Mouse (Mus musculus): ENCODE measurements around the gene Dnajb6.
"Not testable (repeated sequence)": the region's sequence is repeated elsewhere in the genome, so short reads cannot be mapped to it uniquely, and the experiment has no call there.

Gene Dnajb6

DNA sequence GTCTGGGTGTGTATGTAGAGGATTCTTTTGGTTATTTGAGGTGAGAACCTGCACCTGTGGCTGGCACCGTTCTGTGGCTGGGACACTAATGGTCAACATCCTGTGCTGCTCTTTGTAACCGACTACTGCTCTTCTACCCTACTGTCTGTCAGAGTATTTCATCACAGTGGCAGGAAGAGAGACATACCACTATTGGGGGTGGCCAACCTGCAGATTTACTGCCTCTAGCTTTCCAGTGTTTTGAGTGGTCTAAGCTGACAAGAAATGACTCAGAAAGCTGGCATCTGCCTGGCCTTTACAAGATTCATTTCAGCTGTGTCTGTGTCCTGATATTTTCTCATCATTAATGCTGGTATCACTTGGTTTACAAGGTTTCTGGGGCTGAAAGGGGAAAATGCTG lies 36.5 kb downstream of the Dnajb6 start:
- DNase-seq: no peak

DNA sequence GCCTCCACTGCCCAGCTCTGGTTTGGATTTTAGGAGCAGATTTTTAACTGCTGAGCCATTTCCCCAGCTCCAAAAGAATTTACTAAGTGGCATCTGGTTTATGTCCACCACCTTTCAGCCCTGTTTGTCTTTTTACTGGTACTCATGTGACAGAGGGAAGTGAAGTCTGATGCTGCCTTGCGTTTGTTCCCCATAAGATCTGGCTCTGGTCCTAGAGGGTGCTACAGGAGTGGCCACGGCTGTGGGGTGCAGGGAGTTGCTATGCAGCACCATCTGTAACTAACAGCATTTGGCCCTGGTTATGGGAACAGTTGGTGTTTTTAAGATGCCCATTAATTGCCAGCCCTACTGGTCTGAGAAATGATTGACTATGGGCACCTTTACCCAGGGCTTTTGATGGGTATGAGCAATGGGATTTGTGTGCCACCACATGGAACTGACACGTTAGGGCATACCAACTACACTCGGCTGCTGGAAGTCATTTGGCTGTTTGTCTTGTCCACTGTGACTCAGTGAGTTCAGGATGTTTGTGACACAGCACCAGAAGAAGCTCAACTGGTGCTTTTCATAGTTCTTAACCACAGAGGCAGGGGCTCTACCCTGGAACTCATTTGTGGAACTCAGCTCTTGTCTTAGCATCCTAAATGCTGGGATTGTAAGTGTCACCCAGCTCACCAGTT lies 37.3 kb downstream of the Dnajb6 start:
- no peak for DNase-seq

DNA sequence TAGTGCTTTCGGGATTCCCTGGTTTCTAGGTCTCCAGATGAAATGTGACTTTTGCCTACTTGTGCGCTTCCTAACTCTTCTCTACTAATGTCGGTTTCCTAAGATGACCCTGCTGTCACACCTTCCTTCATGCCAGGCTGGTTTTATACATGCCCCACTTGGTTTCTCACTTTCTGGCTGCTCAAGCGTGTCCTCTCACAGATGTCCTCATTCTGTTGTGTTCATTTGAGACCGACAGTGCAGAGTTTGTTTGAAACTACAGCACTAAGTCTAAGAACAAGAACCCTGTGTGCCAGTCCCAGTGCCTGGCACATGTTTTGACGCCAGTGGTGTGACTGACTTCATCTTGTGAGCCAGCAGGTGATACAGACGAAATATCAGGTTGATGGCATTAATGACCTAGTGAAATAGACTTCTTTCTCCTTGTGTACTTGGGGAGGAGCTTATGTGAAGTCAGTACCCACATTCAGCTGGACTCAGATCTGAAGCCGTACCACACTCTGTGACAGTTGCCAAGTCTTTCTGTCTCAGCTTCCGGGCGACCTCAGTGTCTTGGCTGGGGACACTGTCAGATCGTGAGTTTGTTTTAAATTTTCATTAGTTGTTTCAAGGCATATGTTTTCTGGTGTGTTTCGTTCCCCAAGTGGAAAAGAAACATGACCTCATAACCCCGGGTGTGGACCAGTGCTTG lies 38.1 kb downstream of the Dnajb6 start:
- no peak for DNase-seq

DNA sequence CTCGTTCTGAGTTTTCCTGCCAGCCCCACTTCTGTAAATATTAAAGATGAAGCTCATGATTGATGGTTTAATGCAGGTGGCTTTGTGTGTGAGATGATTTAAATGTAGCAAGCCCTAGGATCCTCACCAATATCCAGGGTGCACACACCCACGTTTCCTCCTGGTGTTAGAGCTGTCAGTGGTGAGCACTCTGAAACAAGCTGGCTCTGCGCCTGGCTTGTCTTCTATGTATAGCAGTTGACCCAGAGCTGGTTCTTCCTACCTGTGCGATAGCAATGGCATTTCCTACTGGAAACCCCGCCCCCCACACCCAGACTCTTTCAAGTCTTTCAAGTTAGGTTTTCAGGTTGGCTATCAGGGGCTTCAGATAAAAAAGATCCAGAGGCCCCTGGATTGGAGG lies 39.9 kb downstream of the Dnajb6 start:
- DNase-seq: no peak

DNA sequence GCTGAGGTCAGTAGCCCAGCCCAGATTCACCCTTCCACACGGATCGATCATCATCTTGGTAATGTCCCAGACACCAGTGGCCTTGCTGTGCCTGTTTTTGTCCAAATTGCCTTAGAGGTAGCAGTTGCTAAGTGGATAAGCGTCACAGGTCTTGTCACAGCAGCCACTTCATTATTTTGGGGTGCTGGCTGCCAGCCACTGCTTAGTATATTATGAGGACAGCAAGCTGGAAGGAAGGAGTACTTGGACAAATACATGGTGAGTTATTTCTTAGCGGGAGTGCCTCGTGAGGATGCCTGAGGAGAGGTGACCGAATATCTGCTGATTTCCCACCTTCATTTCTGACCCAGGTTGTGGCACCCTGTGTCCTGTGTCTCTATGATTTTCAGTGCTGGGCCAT lies 42.5 kb downstream of the Dnajb6 start:
- no peak for DNase-seq

DNA sequence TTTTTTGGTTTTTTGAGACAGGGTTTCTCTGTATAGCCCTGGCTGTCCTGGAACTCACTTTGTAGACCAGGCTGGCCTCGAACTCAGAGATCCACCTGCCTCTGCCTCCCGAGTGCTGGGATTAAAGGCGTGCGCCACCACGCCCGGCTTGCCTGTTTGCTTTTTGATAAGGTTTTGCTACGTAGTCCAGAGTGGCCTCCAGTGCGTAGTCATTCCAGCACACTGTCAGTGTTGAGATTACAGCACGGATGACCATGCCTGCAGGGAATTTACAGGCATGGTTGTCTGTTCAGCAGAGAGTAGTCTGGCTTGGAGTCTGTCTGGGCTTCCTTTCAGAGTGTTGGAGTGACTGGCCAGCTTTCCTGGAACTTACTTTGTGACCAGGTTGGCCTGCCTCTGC lies 44.2 kb downstream of the Dnajb6 start:
- not testable (repeated sequence) for DNase-seq

DNA sequence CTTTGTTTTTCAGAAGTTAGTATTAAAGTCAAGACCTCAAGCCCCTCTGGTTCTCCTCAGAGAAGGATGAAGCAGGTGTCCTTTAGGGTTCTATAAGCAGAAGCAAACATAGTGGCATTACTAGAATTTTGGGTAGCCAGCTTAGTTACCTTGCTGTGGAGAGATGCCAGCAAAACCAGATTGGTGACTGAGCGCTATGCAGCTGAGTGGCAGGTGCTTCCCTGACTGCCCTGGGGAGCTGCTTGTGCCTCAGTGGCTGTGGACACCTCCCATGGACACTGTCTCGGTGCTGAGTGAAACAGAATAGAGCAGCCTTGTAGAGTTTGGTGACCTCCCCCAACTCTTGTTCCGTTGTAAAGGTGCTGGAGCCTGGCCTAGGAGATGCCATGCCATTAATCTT lies 46.8 kb downstream of the Dnajb6 start:
- DNase-seq: no peak

DNA sequence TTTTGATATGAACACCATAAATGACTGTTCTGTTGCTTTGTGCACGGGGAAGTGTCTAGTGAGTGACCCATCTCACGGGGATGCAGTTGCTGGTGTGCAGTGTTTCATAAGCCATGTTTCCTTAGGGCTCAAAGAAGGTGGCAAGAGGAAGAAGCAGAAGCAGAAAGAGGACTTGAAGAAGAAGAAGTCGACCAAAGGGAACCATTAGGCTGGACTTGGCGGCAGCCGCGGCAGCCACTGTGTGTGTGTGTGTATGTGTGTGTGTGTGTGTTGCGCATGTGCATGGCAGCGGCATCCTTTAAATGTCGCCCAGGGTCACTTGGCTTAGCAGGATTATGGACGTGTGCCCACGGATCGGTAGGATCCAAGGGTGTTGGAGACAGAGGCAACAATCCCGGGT lies 49.4 kb downstream of the Dnajb6 start:
- DNase-seq: not testable (repeated sequence)

DNA sequence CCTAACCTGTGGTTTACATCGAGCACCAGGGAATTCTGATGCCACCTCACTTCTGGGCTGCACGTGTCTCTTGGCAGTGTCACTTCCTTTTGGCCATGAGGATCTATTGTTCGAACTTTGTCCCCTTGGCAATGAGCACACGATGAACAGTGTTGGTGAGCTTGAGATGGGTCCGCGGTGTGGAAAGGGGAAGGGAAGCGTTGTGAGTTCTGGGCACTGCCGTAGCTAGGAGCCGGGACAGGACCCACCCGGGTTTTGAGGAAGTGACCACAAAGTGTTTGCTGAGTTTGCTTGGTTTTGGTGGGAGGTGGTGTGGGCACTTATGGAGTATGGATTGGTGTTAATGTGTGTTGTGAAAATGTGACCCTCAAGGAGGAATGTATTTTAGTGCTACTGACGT lies 50.5 kb downstream of the Dnajb6 start:
- not testable (repeated sequence) for DNase-seq

DNA sequence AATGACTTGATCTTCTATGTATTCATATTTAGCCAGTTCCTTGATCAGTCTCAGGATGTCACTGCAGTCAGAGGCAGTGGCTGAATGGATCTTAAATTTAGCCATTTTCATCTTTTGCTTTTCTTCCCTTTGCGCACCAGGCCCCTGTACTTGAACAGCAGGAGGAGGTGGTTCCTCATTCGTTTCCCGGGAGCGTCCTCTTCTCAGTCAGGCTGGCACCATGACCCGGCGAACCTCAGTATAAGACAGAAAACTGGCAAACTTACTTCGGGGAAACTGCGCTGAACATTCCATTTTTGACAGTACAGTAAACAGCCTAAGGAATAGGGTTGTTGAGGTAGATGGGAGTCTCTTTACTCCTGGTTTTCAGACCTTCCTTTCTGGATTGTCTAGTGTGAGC lies 59.4 kb downstream of the Dnajb6 start:
- not testable (repeated sequence) for DNase-seq

DNA sequence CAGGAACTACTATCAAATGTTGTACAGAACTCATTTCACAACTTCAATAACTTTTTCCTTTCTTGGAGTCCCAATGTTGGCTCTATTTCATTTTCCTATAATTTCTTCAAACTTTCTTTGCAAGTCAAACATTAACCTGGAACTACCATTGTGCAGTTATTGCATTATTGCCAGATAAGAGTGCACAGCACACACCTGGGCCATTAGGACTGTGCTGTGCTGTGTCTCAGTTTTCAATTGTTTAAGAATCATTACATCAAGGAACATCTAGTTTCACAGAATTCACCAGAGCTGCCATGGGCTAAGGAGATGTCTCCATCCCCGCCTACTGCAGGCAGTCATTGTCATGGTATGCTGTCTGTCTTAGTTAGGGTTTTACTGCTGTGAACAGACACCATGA lies 73.5 kb downstream of the Dnajb6 start:
- DNase-seq: no peak

DNA sequence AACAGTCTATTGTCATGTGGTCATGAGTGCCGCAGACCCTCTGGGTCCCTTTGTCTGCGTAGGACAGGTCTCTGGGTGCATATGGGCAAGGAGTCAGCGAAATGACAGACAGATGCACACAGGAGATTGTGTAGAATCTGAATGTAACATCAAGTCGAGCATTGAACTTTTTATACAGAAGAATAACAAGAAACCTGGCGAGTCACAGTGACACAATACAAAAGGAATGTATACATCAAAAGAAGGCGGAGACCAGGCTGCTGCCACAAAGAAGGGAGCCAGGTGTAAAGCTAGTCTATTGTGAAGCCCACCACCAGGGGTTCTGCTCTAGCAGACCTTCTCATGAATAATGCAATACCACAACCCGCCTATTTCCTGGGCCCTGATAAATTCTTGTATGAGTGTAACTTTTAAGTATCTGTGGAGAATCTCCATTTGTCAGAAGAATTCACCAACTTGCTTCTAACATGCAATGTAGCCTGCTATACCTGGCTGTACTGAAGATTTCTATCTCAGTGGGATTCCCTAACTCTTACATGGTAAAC lies 76.0 kb downstream of the Dnajb6 start:
- not testable (repeated sequence) for DNase-seq

DNA sequence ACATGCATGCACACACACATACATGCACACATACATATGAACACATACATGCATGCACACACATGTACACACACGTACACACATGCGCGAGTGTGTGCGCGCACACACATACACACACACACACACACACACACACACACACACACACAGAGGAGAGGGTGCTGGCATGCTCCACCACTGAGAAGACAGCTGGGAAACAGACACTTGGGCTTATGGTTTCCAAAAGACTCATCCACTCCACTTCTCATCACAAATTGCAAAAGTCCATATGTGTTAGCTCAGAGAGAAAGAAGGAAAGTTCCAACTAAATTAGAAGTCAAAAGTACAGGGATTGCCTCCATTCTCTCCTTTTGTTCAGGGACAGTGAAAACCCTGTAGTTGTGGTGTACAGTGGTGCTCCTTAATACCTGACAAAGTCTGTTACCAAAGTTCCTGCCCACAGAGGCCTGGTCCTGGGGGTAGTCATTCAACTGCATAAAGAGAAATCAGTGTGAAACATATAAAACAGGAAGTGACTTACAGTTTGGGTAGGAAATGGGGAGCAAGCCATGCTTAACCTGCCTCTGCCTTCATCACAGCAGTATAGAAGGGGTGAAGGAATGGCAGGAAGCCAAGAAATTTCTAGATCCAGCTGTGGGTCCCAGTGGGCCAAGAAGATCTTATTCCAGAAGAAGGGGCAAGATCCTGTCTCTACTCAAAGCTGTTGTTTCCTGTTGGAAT lies 81.2 kb downstream of the Dnajb6 start:
- no peak for DNase-seq

DNA sequence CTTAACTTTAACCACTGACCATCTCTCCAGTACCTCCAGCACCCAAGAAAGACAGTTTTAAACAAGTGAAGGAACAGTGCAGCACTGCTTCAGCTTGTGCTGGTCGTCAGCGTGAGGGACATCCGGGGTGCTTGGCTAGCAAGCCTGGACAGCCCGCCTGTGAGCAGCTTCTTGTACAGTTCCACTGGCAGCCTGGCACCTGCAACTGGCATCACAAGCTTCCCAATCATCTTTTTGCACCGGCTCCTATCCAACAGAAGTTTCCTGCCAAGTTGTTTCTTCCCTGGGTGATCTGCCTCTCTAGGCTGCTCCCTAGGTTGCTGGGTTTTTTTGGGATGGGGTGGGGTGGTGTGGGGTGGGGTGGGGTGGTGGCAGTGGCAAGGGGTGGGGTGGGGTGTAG lies 81.9 kb downstream of the Dnajb6 start:
- peak; percentile 40 for DNase-seq

DNA sequence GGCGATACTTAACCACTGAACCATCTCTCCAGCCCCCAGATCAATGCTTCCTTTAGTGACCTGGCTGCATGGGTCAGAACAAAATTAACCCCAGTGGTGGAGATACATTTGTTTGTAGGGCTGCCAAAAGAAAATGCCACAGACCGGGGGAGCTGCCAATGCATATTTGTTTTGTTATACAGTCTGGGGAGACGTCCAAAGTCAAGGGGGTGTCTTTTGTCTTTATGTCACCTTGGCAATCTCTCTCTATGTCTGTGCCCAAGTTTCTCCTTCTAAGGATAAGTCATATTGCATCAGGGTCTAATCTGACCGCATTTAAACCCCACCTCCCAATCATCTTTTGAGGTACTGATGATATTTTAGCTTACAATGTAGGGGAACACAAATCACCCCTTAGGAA lies 82.8 kb downstream of the Dnajb6 start:
- no peak for DNase-seq

DNA sequence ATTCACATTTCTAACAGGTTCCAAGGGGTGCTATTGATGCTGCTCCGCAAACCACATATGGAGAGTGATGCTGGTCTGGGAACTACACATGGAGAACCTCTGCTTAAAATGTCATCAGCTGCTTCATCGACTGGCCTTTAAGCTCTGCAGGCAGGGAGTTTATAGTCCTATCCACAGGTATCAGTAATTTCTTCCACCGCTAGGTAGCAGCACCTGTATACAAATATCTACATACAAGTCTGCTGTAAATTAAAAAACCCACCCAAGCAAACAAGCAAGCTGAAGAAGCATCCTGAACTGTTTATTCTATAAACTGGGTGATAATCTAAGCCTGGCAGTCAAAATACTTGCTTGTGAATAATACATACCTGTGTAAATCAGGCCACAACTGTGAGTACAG lies 89.3 kb downstream of the Dnajb6 start:
- DNase-seq: peak; percentile 16

DNA sequence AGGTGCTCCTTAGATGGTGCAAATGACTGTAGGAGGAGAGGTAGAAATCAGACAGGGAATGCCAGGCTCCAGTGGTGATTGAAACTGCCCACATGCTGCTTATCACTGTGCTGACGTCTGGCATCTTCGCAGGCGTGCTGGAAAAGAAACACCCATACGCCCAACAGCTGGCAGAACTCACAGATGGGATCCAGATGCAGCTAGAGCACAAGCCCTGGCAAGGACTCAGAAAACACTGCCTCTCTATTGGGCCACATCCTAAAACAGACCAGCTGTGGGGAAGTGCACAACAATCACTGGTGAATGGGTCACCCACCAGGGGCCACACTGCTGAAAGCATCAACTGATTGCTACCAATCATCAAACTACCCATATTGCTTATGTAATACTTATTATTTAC lies 91.3 kb downstream of the Dnajb6 start:
- DNase-seq: no peak

DNA sequence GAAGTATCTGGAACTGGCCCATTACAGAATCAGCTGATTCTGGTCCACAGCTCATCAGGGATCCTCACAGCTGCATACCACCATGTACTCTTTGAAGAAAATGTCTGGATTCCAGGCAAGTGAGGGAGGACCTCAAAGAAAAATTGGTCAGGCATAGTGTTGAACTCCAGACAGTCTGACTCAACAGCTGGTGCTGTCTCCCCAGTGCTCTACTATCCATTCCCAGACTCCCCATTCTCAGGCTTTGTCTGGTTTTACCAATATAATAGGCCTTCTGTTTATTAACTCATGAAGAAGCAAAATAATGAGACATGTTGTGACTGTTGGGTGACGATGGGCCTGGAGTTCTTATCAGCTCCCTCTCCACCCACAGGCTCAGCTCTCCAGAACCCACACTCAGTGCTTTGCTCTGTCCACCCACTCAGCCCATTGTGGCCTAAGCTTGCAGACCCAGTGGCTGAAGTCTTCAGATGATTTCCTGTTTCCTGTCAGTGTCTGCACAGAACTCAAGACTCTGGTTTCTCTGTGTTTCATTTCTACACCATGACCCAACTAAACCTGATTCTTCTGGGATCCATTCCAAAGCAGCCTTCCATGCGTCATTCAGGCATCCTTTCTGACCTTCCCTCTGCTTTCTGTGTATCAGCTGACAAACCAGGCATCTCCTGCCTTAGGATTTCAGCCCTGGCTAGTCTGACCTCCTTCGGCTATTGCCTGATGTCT lies 107.1 kb downstream of the Dnajb6 start:
- no peak for DNase-seq

DNA sequence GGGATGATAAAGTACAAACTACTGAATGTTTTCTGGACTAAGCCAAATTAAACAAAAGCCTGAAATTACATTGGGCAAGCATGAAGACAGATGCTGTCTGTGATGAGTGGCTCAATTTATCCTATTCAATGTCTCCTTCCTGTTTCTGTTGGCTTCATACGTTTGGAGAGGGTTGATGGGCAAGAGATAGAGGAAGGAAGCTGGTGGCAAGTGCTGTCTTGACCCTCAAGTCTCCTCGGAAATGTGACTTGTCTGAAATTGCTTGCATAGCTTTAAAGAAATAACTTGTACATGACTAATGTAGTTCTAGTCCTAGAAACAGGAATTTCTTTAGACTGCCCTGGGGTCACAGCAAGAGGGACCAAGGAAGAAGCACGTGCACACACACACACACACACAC lies 109.5 kb downstream of the Dnajb6 start:
- DNase-seq: no peak

DNA sequence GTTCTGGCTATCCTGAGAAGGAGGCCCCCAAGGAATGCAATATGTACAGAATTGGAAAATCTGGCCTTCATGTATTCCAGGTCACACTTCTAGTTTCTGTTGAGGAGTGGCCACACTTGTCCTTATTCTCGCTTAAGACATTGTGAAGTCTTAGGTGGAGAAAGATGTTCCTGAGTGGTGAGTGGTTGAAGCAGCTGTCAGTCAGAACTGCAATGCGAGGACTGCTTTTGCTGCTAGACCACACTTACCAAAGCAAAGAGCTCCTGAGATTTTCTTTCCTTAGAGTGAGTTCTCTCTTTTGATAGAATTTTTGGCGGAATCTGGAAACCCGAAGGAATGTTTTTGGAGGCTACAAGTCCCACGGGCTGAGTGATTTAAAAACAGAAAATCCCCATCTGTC lies 112.0 kb downstream of the Dnajb6 start:
- peak; percentile 2 for DNase-seq

DNA sequence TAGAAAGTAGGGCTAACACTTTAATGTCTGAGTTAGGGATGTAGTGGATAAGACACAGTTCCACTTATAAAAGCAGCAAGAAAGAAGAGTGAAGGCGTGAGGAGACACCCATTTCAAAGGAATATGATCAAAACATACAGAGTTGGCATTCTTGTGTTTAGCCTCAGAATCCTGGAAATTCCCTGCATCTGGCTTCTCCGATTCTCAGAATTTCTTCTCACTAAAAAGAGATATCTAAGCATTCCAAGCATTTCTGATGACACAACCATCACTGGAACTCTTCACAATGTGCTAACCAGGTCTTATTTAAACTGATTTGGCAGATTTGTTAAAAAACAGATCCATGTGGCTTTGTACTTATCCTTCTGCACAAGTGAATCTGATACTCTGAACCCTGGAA lies 112.6 kb downstream of the Dnajb6 start:
- no peak for DNase-seq

DNA sequence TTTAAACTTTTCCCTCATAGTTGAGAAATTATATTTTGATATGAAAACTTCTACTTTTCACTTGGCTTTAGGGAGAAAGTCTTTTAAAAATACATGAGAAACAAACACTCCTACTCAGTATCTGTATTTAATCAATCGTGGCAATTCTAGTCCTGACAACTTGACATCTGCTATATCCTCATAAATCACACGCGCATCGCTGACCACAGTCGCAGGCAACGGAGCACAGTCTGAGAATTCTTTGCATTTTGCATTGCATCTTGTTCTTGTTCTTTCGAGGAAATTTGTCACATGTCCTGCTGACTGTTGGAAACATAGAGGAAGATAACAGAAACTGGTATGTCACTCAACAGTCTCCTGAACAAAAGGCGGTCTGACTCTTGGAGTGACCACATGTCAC lies 116.9 kb downstream of the Dnajb6 start:
- no peak for DNase-seq

DNA sequence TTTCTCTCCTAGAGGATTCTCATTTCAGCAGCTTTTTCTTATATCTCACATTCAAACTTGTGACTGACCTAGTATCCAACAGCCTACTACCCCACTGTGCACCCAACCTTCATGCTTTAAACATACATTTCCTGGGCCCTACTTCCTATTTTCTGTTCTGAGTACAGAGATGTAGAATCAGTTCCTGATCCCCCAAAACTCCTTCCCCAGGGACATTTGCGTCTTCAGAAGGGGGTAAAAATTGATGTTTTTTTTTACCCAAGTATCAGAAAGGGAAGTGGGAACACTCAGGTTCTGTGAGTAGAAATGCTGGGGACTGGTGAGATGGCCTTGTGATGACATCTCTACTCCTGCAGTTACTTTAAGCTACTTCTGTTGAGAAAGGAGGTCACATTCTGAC lies 117.5 kb downstream of the Dnajb6 start:
- no peak for DNase-seq
